Mouse (Mus musculus): ENCODE measurements around the gene Snapc3. TPM values are rescaled to one million over a fixed set of nuclear protein-coding genes. Genes with fewer than 3 reads are reported as not detected.
"Not testable (repeated sequence)": the region's sequence is repeated elsewhere in the genome, so short reads cannot be mapped to it uniquely, and the experiment has no call there.

Gene Snapc3
- total RNA-seq, 1 experiment: 47.8 TPM

DNA sequence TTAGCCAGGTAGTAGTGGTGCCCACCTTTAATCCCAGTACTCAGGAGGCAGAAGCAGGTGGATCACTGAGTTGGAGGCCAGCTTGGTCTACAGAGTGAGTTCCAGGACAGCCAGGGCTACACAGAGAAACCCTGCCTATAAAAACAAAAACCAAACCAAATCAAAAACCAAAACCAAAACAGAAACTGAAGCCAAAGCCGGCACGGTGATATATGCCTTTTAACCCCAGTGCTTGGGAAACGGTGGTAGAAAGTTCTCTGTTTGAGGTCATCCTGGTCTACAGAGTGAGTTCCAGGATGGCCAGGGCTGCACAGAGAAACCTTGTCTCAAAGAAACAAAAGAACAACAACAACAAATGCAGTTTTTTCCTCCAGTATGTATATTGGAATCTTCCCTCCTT is 94.7 kb downstream of the Snapc3 start:
- in situ Hi-C loops (cut with MboI; ENCODE audit: low sequenced_read_pairs in 2 of 2, unreplicated experiment in 2 of 2): no loop called here
- Histone ChIP-seq H3K4me1 (ENCODE audit: control insufficient read depth in 2 of 2, insufficient read depth in 2 of 2, low read length in 2 of 2, poor library complexity in 1 of 2) (peaks cover 0 to 11% of the 10 kb centered on the region in 2 experiments; a peak in 2 of 4 replicates), H3K27ac (ENCODE audit: insufficient read depth, low read depth, low read length, poor library complexity, severe bottlenecking) (no peak overlapping the region), H3K9ac (ENCODE audit: insufficient read depth, low read depth, low read length, poor library complexity, severe bottlenecking) (no peak overlapping the region), H3K36me3 (ENCODE audit: control insufficient read depth, insufficient read depth, low read length, poor library complexity, severe bottlenecking) (no peaks in the 10 kb centered on the region), H3K9me3 (ENCODE audit: control insufficient read depth, insufficient read depth, low read depth, low read length) (no peaks in the 10 kb centered on the region), H3K4me3 (ENCODE audit: insufficient read depth in 1 of 2, low read depth in 1 of 2, low read length in 2 of 2, poor library complexity in 1 of 2, severe bottlenecking in 1 of 2) (no peak overlapping the region)
- TF ChIP-seq MAFK (IDR thresholded peaks at IDR 0.05; ENCODE audit: insufficient read depth, low read depth, low read length) (no peak), CHD2 (IDR thresholded peaks at IDR 0.05; ENCODE audit: low read depth, low read length) (no peak), ZC3H11A (IDR thresholded peaks at IDR 0.05; ENCODE audit: borderline replicate concordance, low read depth, low read length) (no peak), ZNF384 (IDR thresholded peaks at IDR 0.05; ENCODE audit: low read depth, low read length) (no peak)
- no peak for DNase-seq (ENCODE audit: low read depth, low spot score)

- DNase-seq (ENCODE audit: low read depth, low spot score): no peak
- H3K4me1 ChIP-seq (ENCODE audit: control insufficient read depth in 2 of 2, insufficient read depth in 2 of 2, low read length in 2 of 2, poor library complexity in 1 of 2): peaks cover 0 to 11% of the 10 kb centered on the region in 2 experiments; a peak in 2 of 4 replicates
- no peaks in the 10 kb centered on the region for H3K36me3 ChIP-seq (ENCODE audit: control insufficient read depth, insufficient read depth, low read length, poor library complexity, severe bottlenecking)
- no peak overlapping the region for H3K9ac ChIP-seq (ENCODE audit: insufficient read depth, low read depth, low read length, poor library complexity, severe bottlenecking)
- H3K9me3 ChIP-seq (ENCODE audit: control insufficient read depth, insufficient read depth, low read depth, low read length): no peaks in the 10 kb centered on the region
- no peak overlapping the region for H3K27ac ChIP-seq (ENCODE audit: insufficient read depth, low read depth, low read length, poor library complexity, severe bottlenecking)
- in situ Hi-C loops (cut with MboI; ENCODE audit: low sequenced_read_pairs in 2 of 2, unreplicated experiment in 2 of 2): no loop called here
- no peak overlapping the region for H3K4me3 ChIP-seq (ENCODE audit: insufficient read depth in 1 of 2, low read depth in 1 of 2, low read length in 2 of 2, poor library complexity in 1 of 2, severe bottlenecking in 1 of 2)
- TF ChIP-seq HCFC1 (IDR thresholded peaks at IDR 0.05; ENCODE audit: borderline replicate concordance, insufficient read depth, low read length) (no peak), ZNF384 (IDR thresholded peaks at IDR 0.05; ENCODE audit: low read depth, low read length) (no peak), MAFK (IDR thresholded peaks at IDR 0.05; ENCODE audit: insufficient read depth, low read depth, low read length) (no peak), ZC3H11A (IDR thresholded peaks at IDR 0.05; ENCODE audit: borderline replicate concordance, low read depth, low read length) (no peak), CHD2 (IDR thresholded peaks at IDR 0.05; ENCODE audit: low read depth, low read length) (no peak)
These were observed 95.1 kb downstream of the Snapc3 start for GRCm38 (mm10) chr4:83512644-83513043.

GRCm38 (mm10) chr4:83514183-83514582 is 96.7 kb downstream of the Snapc3 start:
- no peaks in the 10 kb centered on the region for H3K9me3 ChIP-seq (ENCODE audit: control insufficient read depth, insufficient read depth, low read depth, low read length)
- no peak overlapping the region for H3K27ac ChIP-seq (ENCODE audit: insufficient read depth, low read depth, low read length, poor library complexity, severe bottlenecking)
- TF ChIP-seq ZNF384 (IDR thresholded peaks at IDR 0.05; ENCODE audit: low read depth, low read length): no peak
- H3K9ac ChIP-seq (ENCODE audit: insufficient read depth, low read depth, low read length, poor library complexity, severe bottlenecking): no peak overlapping the region
- H3K4me1 ChIP-seq (ENCODE audit: control insufficient read depth in 2 of 2, insufficient read depth in 2 of 2, low read length in 2 of 2, poor library complexity in 1 of 2): peaks cover 0 to 11% of the 10 kb centered on the region in 2 experiments; a peak in 2 of 4 replicates
- no peak for DNase-seq (ENCODE audit: low read depth, low spot score)
- in situ Hi-C loops (cut with MboI; ENCODE audit: low sequenced_read_pairs in 2 of 2, unreplicated experiment in 2 of 2): no loop called here
- H3K36me3 ChIP-seq (ENCODE audit: control insufficient read depth, insufficient read depth, low read length, poor library complexity, severe bottlenecking): no peaks in the 10 kb centered on the region
- no peak overlapping the region for H3K4me3 ChIP-seq (ENCODE audit: insufficient read depth in 1 of 2, low read depth in 1 of 2, low read length in 2 of 2, poor library complexity in 1 of 2, severe bottlenecking in 1 of 2)

GRCm38 (mm10) chr4:83514976-83515669 is 97.6 kb downstream of the Snapc3 start:
- no peak for DNase-seq (ENCODE audit: low read depth, low spot score)
- TF ChIP-seq CHD2 (IDR thresholded peaks at IDR 0.05; ENCODE audit: low read depth, low read length): no peak
- TF ChIP-seq ZC3H11A (IDR thresholded peaks at IDR 0.05; ENCODE audit: borderline replicate concordance, low read depth, low read length): no peak
- TF ChIP-seq HCFC1 (IDR thresholded peaks at IDR 0.05; ENCODE audit: borderline replicate concordance, insufficient read depth, low read length): no peak
- no peak for TF ChIP-seq MAFK (IDR thresholded peaks at IDR 0.05; ENCODE audit: insufficient read depth, low read depth, low read length)
- Histone ChIP-seq H3K9me3 (ENCODE audit: control insufficient read depth, insufficient read depth, low read depth, low read length) (no peaks in the 10 kb centered on the region), H3K4me3 (ENCODE audit: insufficient read depth in 1 of 2, low read depth in 1 of 2, low read length in 2 of 2, poor library complexity in 1 of 2, severe bottlenecking in 1 of 2) (no peak overlapping the region), H3K36me3 (ENCODE audit: control insufficient read depth, insufficient read depth, low read length, poor library complexity, severe bottlenecking) (no peaks in the 10 kb centered on the region), H3K9ac (ENCODE audit: insufficient read depth, low read depth, low read length, poor library complexity, severe bottlenecking) (no peak overlapping the region), H3K4me1 (ENCODE audit: control insufficient read depth in 2 of 2, insufficient read depth in 2 of 2, low read length in 2 of 2, poor library complexity in 1 of 2) (peaks cover 0 to 10% of the 10 kb centered on the region in 2 experiments; a peak in 2 of 4 replicates), H3K27ac (ENCODE audit: insufficient read depth, low read depth, low read length, poor library complexity, severe bottlenecking) (no peak overlapping the region)
- in situ Hi-C loops (cut with MboI; ENCODE audit: low sequenced_read_pairs in 2 of 2, unreplicated experiment in 2 of 2): no loop called here

- DNase-seq (ENCODE audit: low read depth, low spot score); H3K4me3 ChIP-seq (ENCODE audit: insufficient read depth in 1 of 2, low read depth in 1 of 2, low read length in 2 of 2, poor library complexity in 1 of 2, severe bottlenecking in 1 of 2); in situ Hi-C loops (cut with MboI; ENCODE audit: low sequenced_read_pairs in 2 of 2, unreplicated experiment in 2 of 2); H3K27ac ChIP-seq (ENCODE audit: insufficient read depth, low read depth, low read length, poor library complexity, severe bottlenecking); H3K9ac ChIP-seq (ENCODE audit: insufficient read depth, low read depth, low read length, poor library complexity, severe bottlenecking); H3K4me1 ChIP-seq (ENCODE audit: control insufficient read depth in 2 of 2, insufficient read depth in 2 of 2, low read length in 2 of 2, poor library complexity in 1 of 2); H3K9me3 ChIP-seq (ENCODE audit: control insufficient read depth, insufficient read depth, low read depth, low read length); H3K36me3 ChIP-seq (ENCODE audit: control insufficient read depth, insufficient read depth, low read length, poor library complexity, severe bottlenecking): not testable (repeated sequence)
These were observed 98.6 kb downstream of the Snapc3 start for GRCm38 (mm10) chr4:83516144-83516543.

Other genes with a start within 250 kb of the Snapc3 start
- 65.6 and 76.2 TPM in 2 replicates for gene Ttc39b, start 93.5 kb upstream of the Snapc3 start, total RNA-seq (2012; rRNA removed)
- 86.0 and 90.5 TPM in 2 replicates for gene Psip1, start 68.7 kb downstream of the Snapc3 start, total RNA-seq (2012; rRNA removed)
- 3.5 and 5.8 TPM in 2 replicates for gene Ccdc171, start 107.8 kb downstream of the Snapc3 start, total RNA-seq (2012; rRNA removed)